Mouse (Mus musculus): Measurements from ENCODE around the gene Fez2. TPM values are rescaled to one million over a fixed set of nuclear protein-coding genes. Genes with fewer than 3 reads are reported as not detected.

Fez2 gene
- polyA plus RNA-seq, 1 experiment from 2014 or later: 43.5 TPM

DNA sequence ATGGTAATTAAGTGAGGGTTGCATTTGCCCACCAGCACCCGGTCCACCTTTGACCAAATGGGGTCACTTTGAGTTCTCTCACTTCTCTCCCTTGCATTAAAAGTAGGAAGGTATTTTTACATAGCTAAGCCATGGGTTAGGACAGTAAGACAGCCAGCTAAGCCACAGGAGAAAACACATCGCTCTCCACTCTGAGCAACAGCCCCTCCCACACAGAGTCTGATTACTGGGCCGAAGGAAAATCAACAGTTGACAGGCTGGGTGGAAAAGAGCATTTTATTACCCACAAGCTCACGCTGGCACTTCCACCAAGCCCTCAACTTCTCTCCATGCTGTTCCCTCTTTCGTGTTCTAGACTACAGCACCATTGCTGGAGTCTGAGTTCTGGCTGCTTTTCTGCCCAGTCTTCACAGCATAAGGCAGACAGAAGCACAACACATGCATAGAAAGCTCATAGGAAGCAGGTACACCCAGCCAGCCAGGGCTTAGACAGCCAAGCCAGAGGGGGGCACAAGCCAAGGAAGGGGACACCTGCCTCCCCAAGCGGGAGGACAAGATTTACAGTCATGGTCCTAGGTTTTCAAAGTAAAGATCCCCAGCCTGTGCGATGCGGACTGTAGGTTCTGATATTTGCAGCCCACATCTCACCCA lies 38.7 kb downstream of the Fez2 start:
- no peaks in the 10 kb centered on the region for H3K27me3 ChIP-seq (ENCODE audit: low read depth, poor library complexity, severe bottlenecking)
- no peaks in the 10 kb centered on the region for H3K9me3 ChIP-seq (replicated peaks)
- peaks cover 8% of the 10 kb centered on the region for H3K4me1 ChIP-seq
- no peak overlapping the region for H3K4me3 ChIP-seq
- DNase-seq (ENCODE audit: low spot score): no peak
- WGBS: 91% methylated on average over 8 of the region's 8 CpGs
- H3K36me3 ChIP-seq: peaks cover 53% of the 10 kb centered on the region
- no peak overlapping the region for H3K27ac ChIP-seq (replicated peaks)

DNA sequence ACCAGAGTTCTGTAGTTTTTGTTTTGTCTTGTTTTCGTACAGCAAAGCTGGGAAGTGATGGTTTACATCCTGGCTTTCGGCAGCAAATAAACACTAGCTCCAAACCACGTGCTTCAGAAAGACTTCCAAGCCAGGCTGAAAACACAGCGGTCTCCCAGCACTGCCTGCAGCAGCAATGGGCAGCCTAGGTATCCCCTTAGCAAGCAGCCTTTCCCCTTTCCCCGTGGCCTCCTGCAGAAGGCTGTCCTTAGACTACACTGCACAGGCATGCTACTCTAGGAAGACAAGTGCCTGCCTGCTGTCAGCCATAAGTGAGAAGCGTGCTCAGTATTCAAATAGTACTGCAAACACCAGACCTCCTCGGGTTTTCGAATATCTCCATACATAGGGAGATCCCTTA lies 41.4 kb downstream of the Fez2 start:
- no peak for DNase-seq (ENCODE audit: low spot score)
- H3K27ac ChIP-seq (replicated peaks): 0 out of 2 replicates have a peak overlapping the region, but pooled peaks have one; percentile 38
- WGBS: 79% methylated on average over 8 of the region's 8 CpGs
- peaks cover 8% of the 10 kb centered on the region for H3K4me1 ChIP-seq
- H3K36me3 ChIP-seq: peaks cover 53% of the 10 kb centered on the region
- no peak overlapping the region for H3K4me3 ChIP-seq
- H3K27me3 ChIP-seq (ENCODE audit: low read depth, poor library complexity, severe bottlenecking): no peaks in the 10 kb centered on the region
- H3K9me3 ChIP-seq (replicated peaks): no peaks in the 10 kb centered on the region

DNA sequence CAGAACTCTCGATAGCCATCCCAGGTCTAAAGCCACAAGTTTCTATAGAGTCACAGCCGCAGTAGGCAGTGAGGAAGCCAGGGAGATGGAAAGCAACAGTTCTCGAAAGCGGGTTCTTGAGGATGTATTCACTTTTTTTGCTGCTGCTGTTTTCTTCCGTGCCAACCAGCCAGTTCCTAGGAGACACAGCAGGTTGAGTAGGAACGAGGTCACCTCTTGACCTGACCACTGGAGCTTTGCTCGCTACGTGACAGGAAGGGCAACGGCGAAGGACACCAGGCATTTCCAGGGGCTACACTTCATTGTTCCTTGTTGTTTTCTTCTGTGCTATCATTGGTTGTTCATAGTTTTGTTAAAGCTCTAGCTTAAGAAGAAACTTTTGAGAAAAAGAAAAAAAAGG lies 43.2 kb downstream of the Fez2 start:
- WGBS: 36% methylated on average over 10 of the region's 10 CpGs
- Histone ChIP-seq H3K36me3 (peaks cover 58% of the 10 kb centered on the region), H3K4me3 (no peak overlapping the region), H3K27me3 (ENCODE audit: low read depth, poor library complexity, severe bottlenecking) (no peaks in the 10 kb centered on the region), H3K27ac (replicated peaks) (peak overlapping the region; percentile 49; the same call in 1 of the 2 replicates), H3K4me1 (peaks cover 8% of the 10 kb centered on the region), H3K9me3 (replicated peaks) (no peaks in the 10 kb centered on the region)
- peak; percentile 39 for DNase-seq (ENCODE audit: low spot score)

DNA sequence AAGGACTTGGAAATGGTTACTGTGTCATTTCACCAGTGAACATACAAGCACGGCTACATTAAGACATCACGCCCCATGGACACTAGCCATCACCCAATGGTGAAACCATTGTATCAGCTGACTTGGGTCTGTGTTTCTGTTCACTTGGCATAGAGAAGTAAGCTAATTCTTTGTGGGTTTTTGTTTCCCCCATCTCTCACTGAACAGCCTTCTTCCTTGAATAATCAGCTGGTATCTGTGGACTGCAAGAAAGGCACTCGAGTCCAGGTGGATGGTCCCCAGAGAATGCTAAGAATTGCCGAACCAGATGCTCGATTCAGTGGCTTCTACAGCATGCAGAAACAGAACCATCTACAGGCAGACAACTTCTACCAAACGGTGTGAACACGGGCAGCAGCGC lies 44.1 kb downstream of the Fez2 start:
- peaks cover 68% of the 10 kb centered on the region for H3K36me3 ChIP-seq
- no peak for DNase-seq (ENCODE audit: low spot score)
- H3K9me3 ChIP-seq (replicated peaks): no peaks in the 10 kb centered on the region
- WGBS: 93% methylated on average over 8 of the region's 8 CpGs
- H3K4me3 ChIP-seq: no peak overlapping the region
- H3K27me3 ChIP-seq (ENCODE audit: low read depth, poor library complexity, severe bottlenecking): no peaks in the 10 kb centered on the region
- no peak overlapping the region for H3K27ac ChIP-seq (replicated peaks)
- H3K4me1 ChIP-seq: peaks cover 8% of the 10 kb centered on the region

- no peaks in the 10 kb centered on the region for H3K9me3 ChIP-seq (replicated peaks)
- peaks cover 68% of the 10 kb centered on the region for H3K36me3 ChIP-seq
- H3K4me3 ChIP-seq: no peak overlapping the region
- DNase-seq (ENCODE audit: low spot score): no peak
- no peaks in the 10 kb centered on the region for H3K27me3 ChIP-seq (ENCODE audit: low read depth, poor library complexity, severe bottlenecking)
- H3K27ac ChIP-seq (replicated peaks): no peak overlapping the region
- peaks cover 12% of the 10 kb centered on the region for H3K4me1 ChIP-seq
- 88% methylated on average over 6 of the region's 6 CpGs for WGBS
These were observed 44.8 kb downstream of the Fez2 start for GRCm38 (mm10) chr17:78373174-78373573.

- no peak overlapping the region for H3K4me3 ChIP-seq
These were observed 47.5 kb downstream of the Fez2 start for GRCm38 (mm10) chr17:78370445-78370844.

GRCm38 (mm10) chr17:78368481-78368880 lies 49.5 kb downstream of the Fez2 start:
- no peak overlapping the region for H3K27ac ChIP-seq (replicated peaks)
- no peaks in the 10 kb centered on the region for H3K27me3 ChIP-seq (ENCODE audit: low read depth, poor library complexity, severe bottlenecking)
- WGBS: 58% methylated on average over 8 of the region's 8 CpGs
- peaks cover 59% of the 10 kb centered on the region for H3K36me3 ChIP-seq
- no peaks in the 10 kb centered on the region for H3K9me3 ChIP-seq (replicated peaks)
- no peak overlapping the region for H3K4me3 ChIP-seq
- peaks cover 4% of the 10 kb centered on the region for H3K4me1 ChIP-seq
- DNase-seq (ENCODE audit: low spot score): no peak

More at GRCm38 (mm10) chr17:78370445-78370844, 47.5 kb downstream of the Fez2 start:
- H3K27me3 ChIP-seq (ENCODE audit: low read depth, poor library complexity, severe bottlenecking): no peaks in the 10 kb centered on the region
- DNase-seq (ENCODE audit: low spot score): no peak
- H3K27ac ChIP-seq (replicated peaks): no peak overlapping the region
- WGBS: 85% methylated on average over 1 of the region's 1 CpGs
- H3K36me3 ChIP-seq: peaks cover 70% of the 10 kb centered on the region
- H3K9me3 ChIP-seq (replicated peaks): no peaks in the 10 kb centered on the region
- peaks cover 12% of the 10 kb centered on the region for H3K4me1 ChIP-seq

GRCm38 (mm10) chr17:78366070-78366469 lies 51.9 kb downstream of the Fez2 start:
- no peak for DNase-seq (ENCODE audit: low spot score)
- peaks cover 4% of the 10 kb centered on the region for H3K4me1 ChIP-seq
- no peaks in the 10 kb centered on the region for H3K9me3 ChIP-seq (replicated peaks)
- WGBS: 86% methylated on average over 7 of the region's 7 CpGs
- H3K4me3 ChIP-seq: no peak overlapping the region
- H3K27me3 ChIP-seq (ENCODE audit: low read depth, poor library complexity, severe bottlenecking): no peaks in the 10 kb centered on the region
- H3K36me3 ChIP-seq: peaks cover 50% of the 10 kb centered on the region
- H3K27ac ChIP-seq (replicated peaks): no peak overlapping the region

DNA sequence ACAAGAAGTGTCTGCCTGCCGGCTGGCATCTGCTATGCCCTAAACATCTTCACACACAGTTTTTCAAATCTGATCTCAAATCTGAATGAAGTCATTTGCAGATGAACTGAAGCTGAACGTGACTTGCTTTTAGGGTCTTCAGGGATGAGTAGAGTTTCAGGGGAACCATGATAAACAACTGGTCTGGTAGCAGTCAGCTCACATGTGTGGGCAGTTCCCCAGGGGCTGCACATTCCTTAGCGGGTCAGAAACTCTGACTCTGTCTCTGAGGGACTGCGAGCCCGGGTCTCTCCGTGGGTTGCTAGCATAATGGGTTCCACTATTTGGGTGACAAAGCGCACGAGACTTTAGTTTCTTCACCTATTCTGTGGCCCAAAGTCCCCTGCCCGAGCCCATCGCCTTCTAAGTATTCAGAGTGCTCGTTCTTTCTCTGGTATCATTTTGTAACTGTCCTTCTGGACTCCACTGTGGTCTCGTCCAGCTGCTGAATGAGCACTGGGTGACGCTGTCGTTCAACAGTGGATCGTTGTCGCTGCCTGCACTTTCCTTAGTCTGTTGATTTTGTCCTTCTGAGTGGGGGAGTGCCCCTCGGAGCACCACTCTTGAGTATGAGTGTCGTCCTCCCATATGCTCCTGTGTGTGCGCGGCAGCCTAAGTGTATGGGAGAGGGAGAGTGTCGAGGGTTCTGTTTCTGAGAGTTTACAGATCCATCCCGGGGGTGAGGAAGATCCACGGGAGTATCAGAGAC lies 53.2 kb downstream of the Fez2 start:
- DNase-seq (ENCODE audit: low spot score): no peak
- WGBS: 91% methylated on average over 23 of the region's 23 CpGs

DNA sequence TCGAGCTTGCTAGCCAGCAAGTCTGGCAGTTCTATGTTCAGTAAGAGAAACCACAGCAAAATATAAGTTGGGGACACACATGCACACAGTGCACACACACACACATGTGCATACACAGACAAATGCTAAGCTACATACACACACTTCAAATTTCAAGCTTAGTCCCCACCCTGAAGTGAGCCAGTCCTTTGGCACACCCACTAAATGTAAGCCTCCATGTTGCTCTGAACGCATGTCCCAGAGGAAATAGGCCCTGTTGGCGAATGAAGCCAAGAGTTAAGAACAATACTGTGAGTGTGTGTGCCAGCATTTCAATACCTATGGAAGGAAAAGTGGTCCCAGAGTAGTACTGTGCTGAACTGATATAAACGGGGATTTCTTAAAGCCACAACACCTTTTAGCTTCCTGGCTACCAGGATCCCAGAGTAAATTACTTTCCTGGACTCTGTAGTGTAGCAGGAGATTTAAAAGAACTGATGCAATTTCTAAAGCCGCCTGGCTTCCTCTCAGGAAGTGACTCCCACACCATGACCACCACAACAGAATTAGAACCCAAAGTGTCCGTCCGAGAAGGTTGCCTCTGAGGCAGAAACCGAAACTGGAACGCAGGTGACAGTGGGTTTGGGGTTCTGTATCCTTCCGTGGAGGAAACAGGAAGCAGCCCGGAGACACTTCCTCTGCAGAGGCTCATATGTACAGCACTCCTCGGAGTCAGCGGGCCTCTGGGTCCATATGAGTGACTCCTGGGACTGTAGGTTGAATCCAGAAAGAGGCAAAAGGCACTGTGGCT lies 55.8 kb downstream of the Fez2 start:
- WGBS: 88% methylated on average over 13 of the region's 13 CpGs
- Histone ChIP-seq H3K27ac (replicated peaks) (no peak overlapping the region), H3K4me1 (0 out of 2 replicates have a peak, but pooled peaks cover 7% of the 10 kb centered on the region), H3K27me3 (ENCODE audit: low read depth, poor library complexity, severe bottlenecking) (peaks cover 15% of the 10 kb centered on the region), H3K36me3 (peaks cover 16% of the 10 kb centered on the region), H3K9me3 (replicated peaks) (no peaks in the 10 kb centered on the region), H3K4me3 (no peak overlapping the region)
- DNase-seq (ENCODE audit: low spot score): no peak

More for the DNA sequence above, 53.2 kb downstream of the Fez2 start:
- Histone ChIP-seq H3K4me3 (no peak overlapping the region), H3K36me3 (peaks cover 39% of the 10 kb centered on the region), H3K9me3 (replicated peaks) (no peaks in the 10 kb centered on the region), H3K4me1 (peaks cover 5% of the 10 kb centered on the region), H3K27me3 (ENCODE audit: low read depth, poor library complexity, severe bottlenecking) (no peaks in the 10 kb centered on the region), H3K27ac (replicated peaks) (no peak overlapping the region)

DNA sequence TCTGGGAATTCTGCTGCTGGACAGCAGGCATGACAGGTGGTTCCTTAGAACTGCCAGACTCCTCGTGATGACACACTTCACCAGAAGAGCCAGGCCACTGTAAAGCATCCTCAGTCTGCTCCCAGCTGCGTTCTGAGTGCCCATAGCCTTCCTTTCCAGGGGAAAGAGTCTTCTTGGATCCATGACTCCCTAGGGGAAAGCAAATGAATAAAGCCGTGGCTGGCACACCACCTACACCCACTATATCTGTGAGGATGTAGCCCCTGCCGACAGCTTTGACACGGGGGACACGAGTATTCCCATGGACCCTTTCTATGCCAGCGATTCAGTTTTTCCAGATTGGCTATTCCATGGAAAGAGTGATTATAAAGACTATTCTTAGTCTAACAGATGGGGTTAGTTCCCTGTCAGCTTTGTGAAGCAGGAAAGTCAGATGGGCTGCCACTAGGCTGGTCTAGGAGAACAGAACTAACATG lies 59.7 kb downstream of the Fez2 start:
- Histone ChIP-seq H3K9me3 (replicated peaks) (no peaks in the 10 kb centered on the region), H3K36me3 (peaks cover 27% of the 10 kb centered on the region), H3K27me3 (ENCODE audit: low read depth, poor library complexity, severe bottlenecking) (peaks cover 43% of the 10 kb centered on the region), H3K27ac (replicated peaks) (no peak overlapping the region), H3K4me1 (peaks cover 29% of the 10 kb centered on the region), H3K4me3 (no peak overlapping the region)
- 85% methylated on average over 7 of the region's 7 CpGs for WGBS
- no peak for DNase-seq (ENCODE audit: low spot score)

- no peak overlapping the region for H3K27ac ChIP-seq (replicated peaks)
- H3K4me3 ChIP-seq: no peak overlapping the region
- H3K36me3 ChIP-seq: peaks cover 28% of the 10 kb centered on the region
- no peaks in the 10 kb centered on the region for H3K9me3 ChIP-seq (replicated peaks)
- peaks cover 29% of the 10 kb centered on the region for H3K4me1 ChIP-seq
- no peak for DNase-seq (ENCODE audit: low spot score)
- H3K27me3 ChIP-seq (ENCODE audit: low read depth, poor library complexity, severe bottlenecking): peaks cover 45% of the 10 kb centered on the region
- 84% methylated on average over 4 of the region's 4 CpGs for WGBS
These were observed 60.2 kb downstream of the Fez2 start for GRCm38 (mm10) chr17:78357753-78358152.

Measured in midbrain, embryonic 10.5 days (tissue).